Mouse (Mus musculus) liver, embryonic 14 days (tissue): ENCODE data around the gene Vmn2r16. TPM values are rescaled to one million over a fixed set of nuclear protein-coding genes. Genes with fewer than 3 reads are reported as not detected.

ENCODE experiments used
- polyA plus RNA-seq: library from polyadenylated mRNA; depleted of rRNA; stranded (reverse); fragments of >200 nt; gene quantifications from 2 replicates; pipeline ENCODE4 v1.2.3, GENCODE M21; 2012; rRNA removed

Gene Vmn2r16
- polyA plus RNA-seq = not detected in 2 replicates

DNA sequence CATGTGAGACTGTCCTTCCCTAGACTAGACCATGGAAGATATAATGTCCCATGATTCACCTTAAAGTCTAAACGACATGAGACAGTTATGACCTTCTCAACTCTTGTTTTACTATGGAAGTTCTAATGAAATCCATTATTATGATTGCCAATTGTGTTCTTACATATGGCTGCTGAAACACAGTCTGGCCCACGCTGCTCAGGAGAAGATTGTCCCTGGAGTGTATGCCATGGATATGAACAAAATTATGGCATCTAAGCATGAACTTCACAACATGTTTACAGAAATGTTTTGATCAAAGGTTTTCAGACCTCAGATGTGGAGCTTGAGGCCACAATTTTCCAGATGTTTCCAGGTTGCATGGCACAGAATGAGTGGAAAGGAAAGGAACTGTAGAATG lies at the start of gene Vmn2r16:
Gene Vmn2r16, plus strand, starts transcription at position 301 of the 400 bp plus-strand sequence.

DNA sequence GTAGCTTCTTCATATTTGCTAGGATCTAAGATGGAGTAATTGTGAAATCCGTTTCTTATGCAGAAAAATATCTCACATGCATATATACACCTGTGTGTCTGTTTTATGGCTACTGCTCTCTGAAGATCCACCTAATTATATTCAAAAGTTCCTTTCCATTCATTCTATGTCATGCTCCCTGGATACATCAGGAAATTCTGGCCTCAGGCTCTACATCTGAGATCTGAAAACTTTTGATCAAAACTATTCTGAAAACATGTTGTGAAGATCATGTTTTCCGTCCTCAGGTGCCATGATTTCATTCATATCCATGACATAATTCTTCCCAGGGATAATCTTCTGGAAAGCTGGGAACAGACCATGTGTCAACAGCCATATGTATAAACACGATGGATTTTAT lies 32.4 kb upstream of the Vmn2r16 start, which contains the start of gene Vmn2r15:
Gene Vmn2r15, minus strand, starts transcription at position 101 of the 400 bp plus-strand sequence.

DNA sequence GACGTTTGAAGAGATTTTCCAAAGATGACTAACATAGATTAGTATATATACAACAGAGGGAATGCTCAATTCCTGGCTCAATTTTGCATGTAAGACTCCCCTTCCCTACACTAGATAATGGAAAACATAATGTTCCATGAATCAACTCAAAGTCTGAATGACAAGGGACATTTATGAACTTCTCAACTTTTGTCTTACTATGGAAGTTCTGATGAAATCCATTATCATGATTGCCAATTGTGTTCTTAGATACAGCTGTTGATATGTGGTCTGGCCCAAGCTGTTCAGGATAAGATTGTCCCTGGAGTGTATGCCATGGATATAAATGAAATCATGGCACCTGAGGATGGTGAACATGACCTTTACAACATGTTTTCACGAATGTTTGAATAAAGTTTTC lies 89.4 kb downstream of the Vmn2r16 start, which contains the start of gene Vmn2r17:
Gene Vmn2r17, plus strand, starts transcription at position 301 of the 400 bp plus-strand sequence.

Other genes with a start within 250 kb of the Vmn2r16 start
- gene Vmn2r12, start 232.2 kb upstream of the Vmn2r16 start, polyA plus RNA-seq = not detected in 2 replicates
- gene Vmn2r13, start 138.0 kb upstream of the Vmn2r16 start, polyA plus RNA-seq = not detected in 2 replicates
- not detected in 2 replicates for gene Vmn2r14, start 105.5 kb upstream of the Vmn2r16 start, polyA plus RNA-seq
- gene Vmn2r15, start 32.5 kb upstream of the Vmn2r16 start, polyA plus RNA-seq = not detected in 2 replicates
- not detected in 2 replicates for gene Vmn2r17, start 89.5 kb downstream of the Vmn2r16 start, polyA plus RNA-seq
- gene Crlf2, start 228.8 kb downstream of the Vmn2r16 start, polyA plus RNA-seq = 3.9 and 4.2 TPM in 2 replicates